Mouse (Mus musculus): ENCODE data around the gene Dkk2.

GRCm38 (mm10) chr3:132086461-132086860 lies 1.4 kb downstream of the Dkk2 start:
- TF ChIP-seq POLR2A (IDR thresholded peaks at IDR 0.05; ENCODE audit: borderline replicate concordance, low read depth, low read length) (no peak), CTCF (IDR thresholded peaks at IDR 0.05; ENCODE audit: low read depth, low read length) (no peak)
